8 mouse cellular contexts compared by ENCODE assay signal in genomic region chr5:93092147-93092781, GRCm38 (mm10). TPM values are rescaled to one million over a fixed set of nuclear protein-coding genes. Genes with fewer than 3 reads are reported as not detected.
DNase-seq lines count a peak whose midpoint lies in the region; ATAC-seq and TF ChIP-seq lines count a peak whose summit lies in the region.

No protein-coding gene starts in this region.

- WGBS in bone marrow, adult 2 months, result 6% methylated on average over 28 of the region's 28 CpGs
- 7% methylated on average over 28 of the region's 28 CpGs for WGBS in forebrain, embryonic 13.5 days

- no peak overlapping the region for H3K27ac ChIP-seq in CH12.LX (ENCODE audit: insufficient read depth, low read depth)
- H3K27ac ChIP-seq in bone marrow, adult 2 months (ENCODE audit: control insufficient read depth, insufficient read depth, low read depth, low read length, poor library complexity), result no peak overlapping the region
- H3K27ac ChIP-seq in forebrain, embryonic 13.5 days, result peak overlapping the region; percentile 97

- no peak for TF ChIP-seq EP300 in CH12.LX (IDR thresholded peaks at IDR 0.05; ENCODE audit: low read length)

- intact Hi-C loops in heart, postnatal 36 days (cut with DNase I), result loop anchor here (2.0 to 10.0 kb wide), 5 partner anchors 41 to 587 kb away; partner anchors contain the start of genes Ccng2 and Scarb2

- in situ Hi-C loops in CH12.LX (cut with MboI; ENCODE audit: low pct_ligation_motif_present, low pct_unique_long_range_greater_than_20kb, low sequenced_read_pairs), result loop anchor here (5.0 kb wide), 2 partner anchors 65 to 175 kb away; partner anchors contain the start of gene Ccng2

- TF ChIP-seq POLR2A in CH12.LX (IDR thresholded peaks at IDR 0.05; ENCODE audit: low read depth, low read length), result no peak
- no peak for TF ChIP-seq POLR2A in bone marrow, adult 2 months (IDR thresholded peaks at IDR 0.05; ENCODE audit: borderline replicate concordance, control insufficient read depth, low read depth, low read length)

- TF ChIP-seq CTCF in CH12.LX (conservative IDR thresholded peaks at IDR 0.05 in 1 of 2, IDR thresholded peaks at IDR 0.05 in 1 of 2; ENCODE audit: low read depth in 2 of 2, low read length in 2 of 2), result no peak
- no peak for TF ChIP-seq CTCF in bone marrow, adult 2 months (IDR thresholded peaks at IDR 0.05; ENCODE audit: control insufficient read depth, insufficient read depth, low read length)

- H3K27me3 ChIP-seq in CH12.LX (replicated peaks), result no peaks in the 10 kb centered on the region
- no peaks in the 10 kb centered on the region for H3K27me3 ChIP-seq in forebrain, embryonic 13.5 days

- H3K4me2 ChIP-seq in CH12.LX (ENCODE audit: insufficient read depth, low read depth, poor library complexity, severe bottlenecking), result peak overlapping the region; percentile 65
- peak overlapping the region; percentile 95 for H3K4me2 ChIP-seq in forebrain, embryonic 13.5 days

- TF ChIP-seq RAD21 in CH12.LX (IDR thresholded peaks at IDR 0.05; ENCODE audit: low read depth, low read length), result no peak

- H3K9ac ChIP-seq in CH12.LX (ENCODE audit: insufficient read depth, low read depth), result peak overlapping the region; percentile 59
- peak overlapping the region; percentile 90 for H3K9ac ChIP-seq in forebrain, embryonic 13.5 days

- dilution Hi-C loops in CH12.LX (cut with MboI; ENCODE audit: extremely low pct_ligation_motif_present, extremely low pct_unique_long_range_greater_than_20kb, low sequenced_read_pairs), result no loop called here

- H3K79me2 ChIP-seq in CH12.LX (replicated peaks; ENCODE audit: control insufficient read depth, extremely low read depth, insufficient read depth, poor library complexity, severe bottlenecking), result peaks cover 37% of the 10 kb centered on the region

- no peaks in the 10 kb centered on the region for H3K9me3 ChIP-seq in CH12.LX (replicated peaks; ENCODE audit: low read length)
- no peaks in the 10 kb centered on the region for H3K9me3 ChIP-seq in forebrain, embryonic 13.5 days (replicated peaks)

- no peak for DNase-seq in CH12.LX (ENCODE audit: extremely low read depth)
- DNase-seq in heart, postnatal 36 days, result peak; percentile 42 to 58
- DNase-seq in left cerebral cortex, adult 11 months (ENCODE audit: low spot score), result peak; percentile 51
- peak; percentile 45 for DNase-seq in lung, postnatal 14 days
- peak; percentile 64 for DNase-seq in right cerebral cortex, adult 18-20 months

- ATAC-seq in forebrain, embryonic 13.5 days, result peak; percentile 48
- ATAC-seq in erythroid progenitor cell, adult 5-6 weeks (replicated peaks; ENCODE audit: low FRiP score, poor library complexity, severe bottlenecking), result no peak

- peaks cover 6 to 40% of the 10 kb centered on the region in 2 experiments; a peak in 3 of 4 replicates for H3K4me1 ChIP-seq in CH12.LX (ENCODE audit: control insufficient read depth in 1 of 2, insufficient read depth in 2 of 2)
- H3K4me1 ChIP-seq in bone marrow, adult 2 months (ENCODE audit: control insufficient read depth, insufficient read depth, low read length), result peaks cover 1% of the 10 kb centered on the region; the same call in 1 of the 2 replicates
- peaks cover 41% of the 10 kb centered on the region for H3K4me1 ChIP-seq in forebrain, embryonic 13.5 days

- peak overlapping the region; percentile 78 to 94 (median 86) for H3K4me3 ChIP-seq in CH12.LX (replicated peaks in 1 of 3; ENCODE audit: low read depth in 2 of 3, low read length in 2 of 3, poor library complexity in 1 of 3)
- peak overlapping the region; percentile 93 for H3K4me3 ChIP-seq in bone marrow, adult 2 months (replicated peaks; ENCODE audit: control insufficient read depth, low read depth, low read length)
- H3K4me3 ChIP-seq in forebrain, embryonic 13.5 days, result peak overlapping the region; percentile 82

- no peaks in the 10 kb centered on the region for H3K36me3 ChIP-seq in CH12.LX (replicated peaks in 1 of 2; ENCODE audit: control insufficient read depth in 1 of 2, insufficient read depth in 1 of 2, low read length in 1 of 2)
- H3K36me3 ChIP-seq in forebrain, embryonic 13.5 days (ENCODE audit: poor library complexity, severe bottlenecking), result no peaks in the 10 kb centered on the region

TF ChIP-seq in CH12.LX, 34 proteins besides CTCF, POLR2A, EP300 and RAD21:
- TF ChIP-seq MXI1 (IDR thresholded peaks at IDR 0.05; ENCODE audit: low read depth, low read length), result no peak
- TF ChIP-seq RCOR1 (conservative IDR thresholded peaks at IDR 0.05; ENCODE audit: low read depth, low read length), result no peak
- TF ChIP-seq NRF1 (IDR thresholded peaks at IDR 0.05; ENCODE audit: low read depth, low read length), result no peak
- peak; percentile 44; the same call in 1 of the 2 replicates for TF ChIP-seq IRF4 (IDR thresholded peaks at IDR 0.05; ENCODE audit: low read depth, low read length)
- TF ChIP-seq SMC3 (IDR thresholded peaks at IDR 0.05; ENCODE audit: low read depth, low read length), result no peak
- no peak for TF ChIP-seq PAX5 (IDR thresholded peaks at IDR 0.05; ENCODE audit: low read length)
- no peak for TF ChIP-seq ELF1 (IDR thresholded peaks at IDR 0.05; ENCODE audit: low read depth, low read length)
- TF ChIP-seq ZKSCAN1 (IDR thresholded peaks at IDR 0.05; ENCODE audit: borderline replicate concordance, low read depth, low read length), result no peak
- no peak for TF ChIP-seq ZC3H11A (IDR thresholded peaks at IDR 0.05; ENCODE audit: low read depth, low read length)
- no peak for TF ChIP-seq SIN3A (IDR thresholded peaks at IDR 0.05; ENCODE audit: low read length)
- TF ChIP-seq GABPA (IDR thresholded peaks at IDR 0.05; ENCODE audit: insufficient replicate concordance, low read depth, low read length), result no peak
- peak; percentile 94 for TF ChIP-seq BHLHE40 (IDR thresholded peaks at IDR 0.05; ENCODE audit: low read depth, low read length)
- no peak for TF ChIP-seq ZNF384 (IDR thresholded peaks at IDR 0.05; ENCODE audit: low read depth, low read length)
- no peak for TF ChIP-seq MEF2A (IDR thresholded peaks at IDR 0.05; ENCODE audit: borderline replicate concordance, low read depth, low read length)
- TF ChIP-seq MYC (IDR thresholded peaks at IDR 0.05; ENCODE audit: low read depth, low read length), result 0 out of 2 replicates have a peak, but pooled peaks have one; percentile 25
- no peak for TF ChIP-seq TBP (conservative IDR thresholded peaks at IDR 0.05; ENCODE audit: low read depth, low read length)
- peak; percentile 28; the same call in 1 of the 2 replicates for TF ChIP-seq CHD2 (IDR thresholded peaks at IDR 0.05; ENCODE audit: low read length)
- no peak for TF ChIP-seq HCFC1 (IDR thresholded peaks at IDR 0.05; ENCODE audit: low read depth, low read length)
- no peak for TF ChIP-seq UBTF (IDR thresholded peaks at IDR 0.05; ENCODE audit: low read depth, low read length)
- no peak for TF ChIP-seq JUN (IDR thresholded peaks at IDR 0.05; ENCODE audit: insufficient read depth, low read depth, low read length)
- TF ChIP-seq TCF12 (IDR thresholded peaks at IDR 0.05; ENCODE audit: low read depth, low read length), result no peak
- TF ChIP-seq POLR2AphosphoS2 (IDR thresholded peaks at IDR 0.05; ENCODE audit: low read depth, low read length), result no peak
- 0 out of 2 replicates have a peak, but pooled peaks have one; percentile 17 for TF ChIP-seq MAZ (IDR thresholded peaks at IDR 0.05; ENCODE audit: low read depth, low read length)
- TF ChIP-seq E2F4 (IDR thresholded peaks at IDR 0.05; ENCODE audit: insufficient replicate concordance, low read depth, low read length), result no peak
- TF ChIP-seq ZMIZ1 (IDR thresholded peaks at IDR 0.05; ENCODE audit: low read depth, low read length), result no peak
- 0 out of 2 replicates have a peak, but pooled peaks have one; percentile 15 for TF ChIP-seq KAT2A (IDR thresholded peaks at IDR 0.05; ENCODE audit: insufficient replicate concordance, low read length)
- peak; percentile 31 for TF ChIP-seq USF1 (IDR thresholded peaks at IDR 0.05; ENCODE audit: low read depth, low read length)
- no peak for TF ChIP-seq JUND (conservative IDR thresholded peaks at IDR 0.05; ENCODE audit: low read depth, low read length)
- TF ChIP-seq MAFK (IDR thresholded peaks at IDR 0.05; ENCODE audit: insufficient replicate concordance, low read length), result no peak
- no peak for TF ChIP-seq CHD1 (IDR thresholded peaks at IDR 0.05; ENCODE audit: low read depth, low read length)

RNA-seq across cellular contexts. Expression of gene Sept11, which starts 1.0 kb away (rescaled TPM):
- total RNA-seq in CH12.LX (2012; rRNA removed), result 72.3 and 76.5 TPM in 2 replicates
- 66.5 and 78.5 TPM in 2 replicates for total RNA-seq in CH12.LX (2014; rRNA removed)
- 138 and 159 TPM in 2 replicates for polyA plus RNA-seq in CH12.LX (2012; ENCODE audit: insufficient read length, low read depth)
- 28.0 and 55.8 TPM in 2 replicates for polyA plus RNA-seq in bone marrow, adult 2 months (2011; ENCODE audit: insufficient read depth, insufficient read length, low replicate concordance, missing spikeins)
- 201 and 207 TPM in 2 replicates for polyA plus RNA-seq in forebrain, embryonic 13.5 days (2015; fragmentation: Nextera tagmentation; extraction: Ambion mirVana)
- total RNA-seq in heart, postnatal 36 days (2021), result 10 to 100 TPM; 29.9 to 32.5 TPM
- 14.7 and 22.3 TPM in 2 replicates for total RNA-seq in erythroid progenitor cell, adult 5-6 weeks (2015; ENCODE audit: low replicate concordance)
- total RNA-seq in erythroid progenitor cell, adult 5-6 weeks (2017; ENCODE audit: low replicate concordance), result 5.4 and 9.0 TPM in 2 replicates

RNA-seq across cellular contexts. Expression of gene Sowahb, which starts 47.4 kb away (rescaled TPM):
- total RNA-seq in CH12.LX (2012; rRNA removed) (not detected in 2 replicates), CH12.LX (2014; rRNA removed) (not detected in 2 replicates)
- not detected in 2 replicates for polyA plus RNA-seq in CH12.LX (2012; ENCODE audit: insufficient read length, low read depth)
- polyA plus RNA-seq in bone marrow, adult 2 months (2011; ENCODE audit: insufficient read depth, insufficient read length, low replicate concordance, missing spikeins), result not detected in 2 replicates
- polyA plus RNA-seq in forebrain, embryonic 13.5 days (2015; fragmentation: Nextera tagmentation; extraction: Ambion mirVana), result not detected in 2 replicates
- total RNA-seq in heart, postnatal 36 days (2021), result under 1 TPM in 1 of 2 experiments, not detected in 1; 0.08 TPM
- total RNA-seq in erythroid progenitor cell, adult 5-6 weeks (2015; ENCODE audit: low replicate concordance), result not detected in 2 replicates
- total RNA-seq in erythroid progenitor cell, adult 5-6 weeks (2017; ENCODE audit: low replicate concordance), result not detected in 2 replicates
